Mouse (Mus musculus) limb, embryonic 12.5 days (tissue): ENCODE data around the gene Rnf149. TPM values are rescaled to one million over a fixed set of nuclear protein-coding genes. Genes with fewer than 3 reads are reported as not detected.

Experiments
- ATAC-seq: fragments of 200-750 bp; cut with Nextera tagmentation; 2 replicates; pipeline ENCODE4 v1.8.0; 2017; ENCODE audit warnings: low read depth, moderate TSS enrichment; ENCODE audit not compliant: insufficient number of reproducible peaks, insufficient read depth, low FRiP score, low TSS enrichment
- H3K27ac ChIP-seq: fragments of 300-500 bp; sonication (generic); 2 replicates; pipeline ENCODE4 v1.5.1; 2016; ENCODE audit warnings: mild to moderate bottlenecking, moderate library complexity
- H3K27me3 ChIP-seq: fragments of 300-500 bp; sonication (generic); 2 replicates; pipeline ENCODE4 v1.6.1; 2016; ENCODE audit warnings: mild to moderate bottlenecking, moderate library complexity
- H3K36me3 ChIP-seq: fragments of 300-500 bp; sonication (generic); 2 replicates; pipeline ENCODE4 v1.6.1; 2016; ENCODE audit warnings: mild to moderate bottlenecking, moderate library complexity
- H3K4me1 ChIP-seq: fragments of 300-500 bp; sonication (generic); replicated peaks from 2 replicates; pipeline ENCODE4 v1.6.1; 2016
- H3K4me2 ChIP-seq: fragments of 300-500 bp; sonication (generic); 2 replicates; pipeline ENCODE4 v1.6.1; 2016; ENCODE audit warnings: mild to moderate bottlenecking, moderate library complexity
- H3K4me3 ChIP-seq: fragments of 300-500 bp; sonication (generic); replicated peaks from 2 replicates; pipeline ENCODE4 v1.5.1; 2016; ENCODE audit warnings: mild to moderate bottlenecking
- H3K9ac ChIP-seq: fragments of 300-500 bp; sonication (generic); replicated peaks from 2 replicates; pipeline ENCODE4 v1.6.1; 2016; ENCODE audit warnings: mild to moderate bottlenecking, moderate library complexity
- H3K9me3 ChIP-seq: fragments of 300-500 bp; sonication (generic); 2 replicates; pipeline ENCODE4 v1.6.1; 2016; ENCODE audit warnings: mild to moderate bottlenecking, moderate library complexity
- WGBS: fragments of 180-500 bp; shearing (Covaris S2); methylation state at CpG from one replicate; pipeline ENCODE4 v1.1.7; 2016; 5-methylcytosine and 5-hydroxymethylcytosine counted together
- polyA plus RNA-seq: library from polyadenylated mRNA; unstranded; fragments of >200 nt; fragmentation: Nextera tagmentation; extraction: Ambion mirVana; gene quantifications from 2 replicates; pipeline ENCODE4 v1.2.1, GENCODE M21; 2016

Rnf149 gene
- polyA plus RNA-seq, 1 experiment from 2014 or later: 36.4 TPM

DNA sequence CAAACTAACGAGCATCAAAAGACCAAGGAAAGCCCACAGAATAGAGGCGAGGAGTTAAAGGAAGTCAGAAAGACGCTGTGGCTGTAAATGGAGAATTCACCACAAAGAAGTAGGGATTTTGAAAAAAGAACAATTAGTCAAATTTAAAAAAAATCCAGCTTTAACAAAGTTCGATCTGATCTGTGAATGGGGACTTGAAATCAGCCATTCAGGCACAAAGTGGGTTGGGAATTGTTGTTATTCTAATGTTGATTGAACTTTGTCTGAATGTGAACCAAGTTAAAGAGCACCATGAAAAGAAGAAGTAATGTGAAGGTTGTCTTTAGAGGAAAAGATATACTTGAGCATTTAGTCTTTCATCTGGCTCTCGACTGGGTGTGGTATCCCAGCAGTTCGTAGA, 48.9 kb downstream of the Rnf149 start:
- Histone ChIP-seq H3K27me3 (no peaks in the 10 kb centered on the region), H3K9me3 (no peaks in the 10 kb centered on the region), H3K27ac (no peak overlapping the region), H3K4me3 (no peak overlapping the region), H3K9ac (no peak overlapping the region), H3K4me1 (no peaks in the 10 kb centered on the region), H3K36me3 (no peaks in the 10 kb centered on the region), H3K4me2 (no peak overlapping the region)
- ATAC-seq: no peak
- 70% methylated on average over 6 of the region's 6 CpGs for WGBS

DNA sequence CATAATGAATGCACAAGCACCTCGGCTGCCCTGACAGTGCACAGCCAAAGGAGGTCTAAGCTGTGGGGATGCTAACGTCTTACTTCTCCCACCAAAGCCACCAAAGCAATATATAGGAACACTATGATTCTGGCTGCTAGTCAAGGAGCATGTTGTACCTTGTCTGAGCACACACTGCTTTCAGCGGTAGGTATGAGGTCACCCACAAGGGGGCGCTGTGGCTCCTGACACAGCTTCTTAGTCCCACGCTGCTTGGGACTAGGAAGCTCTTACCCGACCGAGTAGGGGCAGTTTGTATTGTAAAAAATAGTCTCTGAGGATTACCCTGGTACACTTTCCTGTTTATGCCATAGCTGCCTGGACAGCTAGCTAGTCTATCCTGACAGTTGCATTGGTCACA, 49.8 kb downstream of the Rnf149 start:
- no peak overlapping the region for H3K9ac ChIP-seq
- H3K27me3 ChIP-seq: no peaks in the 10 kb centered on the region
- no peak overlapping the region for H3K4me3 ChIP-seq
- no peaks in the 10 kb centered on the region for H3K4me1 ChIP-seq
- WGBS: 11% methylated on average over 7 of the region's 7 CpGs
- no peak overlapping the region for H3K27ac ChIP-seq
- no peak; the same call in 1 of the 2 replicates for ATAC-seq
- H3K4me2 ChIP-seq: no peak overlapping the region
- no peaks in the 10 kb centered on the region for H3K9me3 ChIP-seq
- H3K36me3 ChIP-seq: no peaks in the 10 kb centered on the region

DNA sequence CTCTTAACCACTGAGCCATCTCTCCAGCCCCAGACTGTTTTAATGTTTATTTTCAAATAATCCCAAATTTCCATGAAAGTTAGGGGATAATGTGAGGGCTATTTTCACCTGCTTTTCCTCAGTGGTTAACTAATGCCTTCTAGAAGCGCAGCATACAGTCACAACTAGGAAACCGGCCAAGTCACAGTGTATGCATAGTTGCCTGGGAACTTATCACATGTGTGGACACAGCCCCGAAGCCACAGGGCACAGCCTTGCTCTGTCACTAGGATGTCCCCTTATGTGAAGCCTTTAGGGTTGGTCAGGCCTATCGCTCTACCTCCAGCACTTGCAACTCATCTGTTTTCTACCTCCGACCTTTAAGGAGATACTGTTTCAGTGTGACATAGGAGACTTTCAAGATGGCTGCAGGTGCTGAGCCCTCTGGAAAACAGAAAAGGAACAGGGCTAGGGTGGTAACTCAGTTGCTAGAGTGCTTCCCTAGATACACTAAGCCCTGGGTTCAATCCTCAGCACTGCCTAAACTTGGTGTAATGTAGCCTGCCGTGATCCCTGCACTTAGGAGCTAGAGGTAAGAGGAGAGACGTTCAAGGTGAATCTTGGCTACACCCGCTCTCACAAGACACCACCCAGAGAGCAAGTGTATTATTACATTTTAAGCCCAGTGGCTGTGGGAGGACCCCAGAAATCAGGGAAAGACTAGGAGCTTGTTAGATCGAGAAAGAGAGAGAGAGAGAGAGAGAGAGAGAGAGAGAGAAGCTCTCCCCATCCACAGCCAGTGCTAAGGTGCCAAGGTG, 50.6 kb downstream of the Rnf149 start:
- no peak overlapping the region for H3K9ac ChIP-seq
- H3K27me3 ChIP-seq: no peaks in the 10 kb centered on the region
- no peak overlapping the region for H3K27ac ChIP-seq
- H3K4me2 ChIP-seq: no peak overlapping the region
- ATAC-seq: no peak
- no peaks in the 10 kb centered on the region for H3K9me3 ChIP-seq
- no peak overlapping the region for H3K4me3 ChIP-seq
- no peaks in the 10 kb centered on the region for H3K36me3 ChIP-seq
- no peaks in the 10 kb centered on the region for H3K4me1 ChIP-seq
- 83% methylated on average over 9 of the region's 9 CpGs for WGBS

DNA sequence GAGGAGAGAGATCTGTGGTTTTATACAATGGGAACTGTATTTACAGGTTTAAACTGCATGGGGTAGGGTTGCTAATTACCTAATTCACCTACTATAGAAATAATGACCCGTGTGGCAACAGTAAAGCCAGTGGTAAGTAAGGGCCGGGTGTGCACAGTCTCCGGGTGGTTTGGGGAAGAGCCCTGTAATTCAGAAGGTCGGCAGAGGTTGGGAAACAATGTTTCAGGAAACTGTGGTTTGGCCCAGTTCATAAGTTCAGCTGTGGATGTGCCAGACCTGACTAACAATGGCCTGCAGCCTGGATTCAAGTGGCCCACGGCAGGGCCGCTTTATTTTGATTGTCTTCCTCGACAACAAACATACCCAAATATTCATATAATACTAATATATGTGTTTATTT, 51.4 kb downstream of the Rnf149 start:
- no peak for ATAC-seq

DNA sequence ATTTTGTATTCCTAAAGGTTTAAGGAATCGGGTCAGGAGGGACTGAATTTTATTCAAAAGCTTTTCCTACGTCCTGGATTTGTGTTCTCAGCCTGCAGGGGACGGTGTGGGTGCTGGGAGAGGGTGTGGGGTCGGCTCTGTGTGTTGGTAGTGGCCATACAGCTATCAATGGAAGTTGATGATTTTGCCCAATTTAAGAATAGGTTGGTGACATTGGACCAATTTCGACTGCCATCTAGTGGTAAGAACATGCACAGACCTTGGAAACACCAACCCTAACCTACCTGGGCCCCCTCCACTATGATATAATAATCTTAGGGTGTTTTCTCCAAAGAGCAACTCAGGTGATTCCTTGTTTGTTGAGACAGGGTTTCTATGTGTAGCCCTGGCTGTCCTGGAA, 54.7 kb downstream of the Rnf149 start:
- H3K4me2 ChIP-seq: no peak overlapping the region
- no peak overlapping the region for H3K4me3 ChIP-seq
- no peaks in the 10 kb centered on the region for H3K27me3 ChIP-seq
- no peaks in the 10 kb centered on the region for H3K4me1 ChIP-seq
- H3K36me3 ChIP-seq: no peaks in the 10 kb centered on the region
- ATAC-seq: no peak
- H3K27ac ChIP-seq: no peak overlapping the region
- no peaks in the 10 kb centered on the region for H3K9me3 ChIP-seq
- no peak overlapping the region for H3K9ac ChIP-seq
- WGBS: 28% methylated on average over 5 of the region's 5 CpGs

More for the DNA sequence above, 51.4 kb downstream of the Rnf149 start:
- H3K9me3 ChIP-seq: no peaks in the 10 kb centered on the region
- H3K4me2 ChIP-seq: no peak overlapping the region
- no peak overlapping the region for H3K9ac ChIP-seq
- no peaks in the 10 kb centered on the region for H3K27me3 ChIP-seq
- WGBS: 79% methylated on average over 7 of the region's 7 CpGs
- no peaks in the 10 kb centered on the region for H3K4me1 ChIP-seq
- H3K27ac ChIP-seq: no peak overlapping the region
- no peaks in the 10 kb centered on the region for H3K36me3 ChIP-seq
- no peak overlapping the region for H3K4me3 ChIP-seq

DNA sequence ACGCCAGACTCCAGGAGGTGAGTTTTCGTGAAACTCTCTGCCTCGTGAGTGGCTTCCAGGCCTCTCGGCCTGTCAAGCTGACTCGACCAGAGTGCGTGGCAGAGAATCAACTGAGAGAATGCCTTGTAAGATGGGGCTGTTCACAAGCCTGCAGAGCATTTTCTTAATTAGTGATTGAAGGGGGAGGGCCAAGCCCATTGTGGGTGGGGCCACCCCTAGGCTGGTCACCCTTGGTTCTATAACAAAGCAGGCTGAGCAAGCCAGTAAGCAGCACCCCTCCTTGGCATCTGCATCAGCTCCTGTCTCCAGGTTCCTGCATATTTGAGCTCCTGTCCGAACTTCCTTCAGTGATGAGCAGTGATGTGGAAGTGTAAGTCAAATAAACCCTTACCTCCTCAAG, 55.9 kb downstream of the Rnf149 start:
- WGBS: 93% methylated on average over 7 of the region's 7 CpGs
- ATAC-seq: no peak

DNA sequence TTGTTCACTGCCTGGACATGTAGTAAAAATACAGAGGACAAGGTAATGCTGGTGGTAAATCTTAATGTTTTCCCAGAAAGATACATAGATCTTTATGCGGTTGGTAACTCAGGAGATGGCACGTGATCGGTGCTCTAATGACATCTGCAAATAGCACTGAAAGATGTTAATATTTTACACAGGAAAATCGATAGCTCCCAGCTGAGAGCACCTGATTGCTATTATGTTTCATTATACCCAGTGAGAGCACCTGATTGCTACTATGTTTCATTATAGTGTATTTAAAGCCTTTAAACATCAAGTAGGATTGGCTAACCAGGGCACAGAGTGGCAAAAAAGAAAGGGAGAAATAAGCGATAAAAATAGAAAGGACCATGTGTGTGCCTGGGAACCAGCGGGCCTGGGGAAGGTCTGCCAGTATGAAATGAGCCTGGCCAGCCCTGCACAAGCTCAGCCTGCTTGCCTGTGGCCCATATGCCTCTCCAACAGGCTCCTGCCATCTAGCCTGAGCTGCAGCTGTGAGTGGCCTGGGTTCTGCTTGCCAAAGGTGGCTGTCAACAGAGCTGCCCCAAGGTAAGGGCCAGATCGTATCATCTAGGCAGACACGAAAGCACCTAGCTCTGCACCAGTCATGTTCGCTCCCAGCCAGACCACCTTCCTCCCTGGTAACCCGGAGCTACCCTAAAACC, 61.8 kb downstream of the Rnf149 start:
- Histone ChIP-seq H3K36me3 (no peaks in the 10 kb centered on the region), H3K9me3 (no peaks in the 10 kb centered on the region), H3K4me2 (no peak overlapping the region), H3K4me3 (no peak overlapping the region), H3K9ac (0 out of 2 replicates have a peak overlapping the region, but pooled peaks have one; percentile 19), H3K27me3 (no peaks in the 10 kb centered on the region), H3K4me1 (peaks cover 6% of the 10 kb centered on the region; the same call in 1 of the 2 replicates), H3K27ac (no peak overlapping the region)
- peak; percentile 71 for ATAC-seq
- 73% methylated on average over 10 of the region's 10 CpGs for WGBS

More for the DNA sequence above, 55.9 kb downstream of the Rnf149 start:
- no peak overlapping the region for H3K4me2 ChIP-seq
- no peak overlapping the region for H3K4me3 ChIP-seq
- no peak overlapping the region for H3K27ac ChIP-seq
- H3K9ac ChIP-seq: no peak overlapping the region
- H3K4me1 ChIP-seq: no peaks in the 10 kb centered on the region
- H3K36me3 ChIP-seq: no peaks in the 10 kb centered on the region
- H3K27me3 ChIP-seq: no peaks in the 10 kb centered on the region
- H3K9me3 ChIP-seq: no peaks in the 10 kb centered on the region

DNA sequence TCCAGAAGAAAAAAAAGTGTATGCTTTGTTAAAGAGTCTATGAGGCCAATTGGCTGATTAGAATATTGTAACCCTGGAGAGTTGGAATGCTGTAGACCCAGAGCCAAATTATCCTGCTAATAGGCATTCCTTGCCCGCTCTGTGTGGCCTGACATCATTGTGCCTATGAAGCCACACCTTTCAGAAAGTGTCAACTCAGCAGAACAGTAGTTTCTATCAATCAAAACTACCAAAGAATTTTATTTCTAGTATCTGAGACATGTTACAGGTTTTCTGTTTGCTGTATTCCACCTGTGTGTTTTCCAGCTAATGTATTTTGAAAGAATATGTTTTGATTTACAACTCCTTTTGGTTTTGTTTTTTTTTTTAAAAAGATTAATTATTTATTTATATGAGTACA, 65.0 kb downstream of the Rnf149 start:
- 74% methylated on average over 1 of the region's 1 CpGs for WGBS
- Histone ChIP-seq H3K27me3 (no peaks in the 10 kb centered on the region), H3K4me3 (no peak overlapping the region), H3K27ac (no peak overlapping the region), H3K9me3 (no peaks in the 10 kb centered on the region), H3K36me3 (no peaks in the 10 kb centered on the region), H3K9ac (no peak overlapping the region), H3K4me1 (peaks cover 6% of the 10 kb centered on the region; the same call in 1 of the 2 replicates), H3K4me2 (no peak overlapping the region)
- no peak for ATAC-seq

DNA sequence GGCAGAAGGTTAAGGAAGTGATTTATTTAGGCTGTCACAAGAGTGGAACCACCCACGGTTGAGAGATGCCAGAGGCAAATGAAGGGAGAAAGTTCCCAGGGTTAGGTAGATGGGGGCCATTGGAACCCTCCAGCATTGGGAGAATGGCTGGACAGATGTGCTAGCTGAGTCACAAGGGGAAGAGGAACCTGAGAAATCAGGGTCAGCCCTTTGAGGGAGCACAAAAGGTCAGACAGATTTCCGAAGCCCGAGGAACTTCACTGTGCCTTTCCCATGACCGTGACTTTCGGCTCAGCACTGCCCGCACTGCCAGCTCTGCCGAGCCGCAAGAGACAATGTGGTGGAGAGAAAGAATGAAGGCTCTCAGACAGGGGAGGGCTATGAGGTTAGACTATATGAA, 65.4 kb downstream of the Rnf149 start:
- H3K4me2 ChIP-seq: no peak overlapping the region
- H3K9me3 ChIP-seq: no peaks in the 10 kb centered on the region
- WGBS: 69% methylated on average over 8 of the region's 8 CpGs
- H3K9ac ChIP-seq: no peak overlapping the region
- H3K36me3 ChIP-seq: no peaks in the 10 kb centered on the region
- no peak overlapping the region for H3K4me3 ChIP-seq
- ATAC-seq: no peak
- peaks cover 6% of the 10 kb centered on the region; the same call in 1 of the 2 replicates for H3K4me1 ChIP-seq
- H3K27me3 ChIP-seq: no peaks in the 10 kb centered on the region
- no peak overlapping the region for H3K27ac ChIP-seq

DNA sequence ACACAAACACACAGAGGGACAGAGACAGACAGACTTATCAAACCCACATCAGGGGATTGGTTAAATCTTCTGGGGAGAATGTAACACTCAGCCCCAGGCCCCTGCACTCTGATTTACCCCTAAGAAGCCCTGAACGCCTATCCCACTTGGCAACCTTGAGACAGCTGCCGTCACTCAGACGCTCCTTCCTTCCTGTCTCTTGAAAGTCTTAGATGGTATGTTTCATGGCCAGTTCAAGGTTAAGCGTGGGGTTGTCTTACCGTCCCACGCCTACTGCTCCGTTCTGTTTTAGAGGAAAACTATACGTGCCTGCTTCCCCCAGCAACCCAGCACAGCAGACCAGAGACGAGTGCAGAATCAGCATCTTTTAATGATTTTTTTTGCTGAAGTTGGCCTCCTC, 71.6 kb downstream of the Rnf149 start:
- Histone ChIP-seq H3K27ac (no peak overlapping the region), H3K36me3 (no peaks in the 10 kb centered on the region), H3K27me3 (no peaks in the 10 kb centered on the region), H3K9me3 (no peaks in the 10 kb centered on the region), H3K4me3 (no peak overlapping the region), H3K9ac (no peak overlapping the region), H3K4me1 (no peaks in the 10 kb centered on the region), H3K4me2 (no peak overlapping the region)
- ATAC-seq: no peak
- 70% methylated on average over 9 of the region's 9 CpGs for WGBS

DNA sequence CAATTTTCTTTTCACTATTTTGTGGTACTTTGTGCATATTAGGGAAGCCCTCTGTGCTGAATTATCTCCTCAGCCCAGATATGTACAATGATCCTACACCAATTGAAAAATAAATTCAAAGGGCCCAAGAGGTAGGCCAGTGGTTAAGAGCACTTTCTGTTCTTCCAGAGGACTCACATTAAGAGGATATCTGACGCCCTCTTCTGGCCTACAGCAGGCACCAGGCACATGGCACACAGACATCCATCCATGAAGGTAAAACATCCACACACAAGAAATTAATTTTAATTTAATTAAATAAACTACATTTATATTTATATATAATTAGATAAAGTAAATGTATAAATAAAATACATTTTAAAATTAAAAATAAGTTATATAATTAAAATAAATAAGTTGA, 72.9 kb downstream of the Rnf149 start:
- H3K9ac ChIP-seq: no peak overlapping the region
- H3K9me3 ChIP-seq: no peaks in the 10 kb centered on the region
- WGBS: 19% methylated on average over 1 of the region's 1 CpGs
- no peak overlapping the region for H3K27ac ChIP-seq
- no peaks in the 10 kb centered on the region for H3K4me1 ChIP-seq
- no peak for ATAC-seq
- H3K27me3 ChIP-seq: no peaks in the 10 kb centered on the region
- H3K4me3 ChIP-seq: no peak overlapping the region
- H3K36me3 ChIP-seq: no peaks in the 10 kb centered on the region
- H3K4me2 ChIP-seq: no peak overlapping the region
